Mouse (Mus musculus) cortical plate, adult 2 months (tissue): Measurements from ENCODE around the gene Hdhd3. TPM values are rescaled to one million over a fixed set of nuclear protein-coding genes. Genes with fewer than 3 reads are reported as not detected.

ENCODE experiments used
- H3K27ac ChIP-seq: fragments of 200-500 bp; 2 replicates; pipeline ENCODE4 v1.5.1; 2012; ENCODE audit warnings: low read length, control low read depth, inconsistent platforms; ENCODE audit not compliant: insufficient read depth
- H3K4me1 ChIP-seq: fragments of 200-500 bp; 2 replicates; pipeline ENCODE4 v1.6.1; 2011; ENCODE audit warnings: low read length; ENCODE audit not compliant: control insufficient read depth, insufficient read depth
- H3K4me3 ChIP-seq: fragments of 200-500 bp; 2 replicates; pipeline ENCODE4 v1.5.1; 2011; ENCODE audit warnings: mild to moderate bottlenecking, low read length, control low read depth; ENCODE audit not compliant: insufficient read depth
- CTCF ChIP-seq: fragments of 200-500 bp; IDR thresholded peaks from 2 replicates; pipeline ENCODE4 v1.5.1; 2011; ENCODE audit warnings: mild to moderate bottlenecking, control low read depth, low read length; ENCODE audit not compliant: insufficient read depth; ENCODE audit errors: extremely low read depth
- POLR2A ChIP-seq: fragments of 200-500 bp; IDR thresholded peaks from 2 replicates; pipeline ENCODE4 v1.6.1; 2011; ENCODE audit warnings: mild to moderate bottlenecking, low read length, control low read depth; ENCODE audit not compliant: insufficient read depth; ENCODE audit errors: extremely low read depth
- polyA plus RNA-seq: library from polyadenylated mRNA; depleted of rRNA; stranded (reverse); fragments of >200 nt; gene quantifications from 2 replicates; pipeline ENCODE4 v1.2.3, GENCODE M21; 2012; rRNA removed

Gene Hdhd3
- polyA plus RNA-seq, 1 experiment: 7.6 TPM

GRCm38 (mm10) chr4:62463124-62463523, 40.1 kb downstream of the Hdhd3 start:
- H3K4me3 ChIP-seq: no peak overlapping the region
- no peak for TF ChIP-seq CTCF
- no peak for TF ChIP-seq POLR2A
- no peak overlapping the region for H3K27ac ChIP-seq

DNA sequence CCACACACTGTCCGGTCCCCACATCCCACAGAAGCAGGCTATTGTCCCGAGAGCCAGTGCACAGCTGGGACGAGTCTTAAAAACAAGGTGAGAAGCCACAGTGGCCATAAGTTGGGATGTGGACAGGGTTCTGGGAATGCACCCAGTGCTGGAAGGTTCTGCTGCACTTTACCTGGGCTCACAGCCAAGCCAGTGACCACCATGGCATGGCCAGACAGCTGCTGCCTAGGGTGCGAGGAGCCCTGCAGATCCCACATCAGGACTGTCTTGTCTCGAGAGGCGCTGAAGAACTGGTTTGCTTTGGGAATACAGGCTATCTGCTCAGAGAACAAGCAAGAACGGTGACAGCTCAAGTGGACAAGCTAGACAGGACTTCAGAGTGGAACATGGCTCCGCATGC, 42.9 kb downstream of the Hdhd3 start:
- Histone ChIP-seq H3K27ac (no peak overlapping the region), H3K4me3 (no peak overlapping the region), H3K4me1 (peaks cover 2% of the 10 kb centered on the region; the same call in 1 of the 2 replicates)
- TF ChIP-seq CTCF: no peak
- no peak for TF ChIP-seq POLR2A

More at GRCm38 (mm10) chr4:62463124-62463523, 40.1 kb downstream of the Hdhd3 start:
- H3K4me1 ChIP-seq: peaks cover 2% of the 10 kb centered on the region; the same call in 1 of the 2 replicates

DNA sequence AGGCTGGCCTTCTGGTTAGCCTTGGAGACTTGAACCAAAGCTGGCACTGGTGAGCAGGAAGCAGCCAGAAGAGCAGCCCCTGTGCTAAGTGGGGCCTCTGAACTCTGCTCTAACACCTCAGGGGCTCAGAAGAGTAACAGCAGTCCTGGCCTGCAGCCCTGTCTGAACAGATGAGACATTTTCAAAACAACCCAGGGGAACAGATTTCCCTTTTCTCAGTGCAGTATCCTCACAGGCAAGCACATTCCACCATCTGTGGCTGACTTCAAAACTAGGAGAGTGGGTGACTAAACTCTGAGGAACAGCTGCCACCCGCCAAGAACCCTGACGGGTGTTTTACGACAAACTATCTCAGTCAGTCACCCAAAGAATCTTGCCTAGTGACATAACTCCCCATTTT, 44.2 kb downstream of the Hdhd3 start:
- no peak overlapping the region for H3K27ac ChIP-seq
- peaks cover 2% of the 10 kb centered on the region; the same call in 1 of the 2 replicates for H3K4me1 ChIP-seq
- no peak for TF ChIP-seq CTCF
- no peak for TF ChIP-seq POLR2A
- no peak overlapping the region for H3K4me3 ChIP-seq

DNA sequence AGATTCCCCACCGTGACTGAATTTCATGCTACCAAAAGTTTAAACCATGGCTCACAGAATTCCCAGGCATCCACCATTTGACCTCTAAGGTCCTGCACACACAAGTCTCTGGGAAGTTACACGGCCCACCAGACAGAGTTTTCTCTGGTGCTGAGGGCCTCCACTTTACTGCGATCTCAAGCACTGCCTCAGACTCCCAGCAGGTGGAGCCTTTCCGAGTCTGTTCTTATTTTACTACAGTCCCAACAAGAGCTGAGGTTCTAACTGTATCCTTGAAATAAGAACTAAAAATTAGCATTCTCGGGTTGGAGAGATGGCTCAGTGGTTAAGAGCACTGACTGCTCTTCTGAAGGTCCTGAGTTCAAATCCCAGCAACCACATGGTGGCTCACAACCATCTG, 48.3 kb downstream of the Hdhd3 start:
- H3K4me1 ChIP-seq: peaks cover 2% of the 10 kb centered on the region; the same call in 1 of the 2 replicates
- H3K27ac ChIP-seq: no peak overlapping the region
- no peak overlapping the region for H3K4me3 ChIP-seq
- TF ChIP-seq POLR2A (no peak), CTCF (peak; percentile 57)

Other genes with a start within 250 kb of the Hdhd3 start
- gene Slc31a2, start 240.9 kb downstream of the Hdhd3 start, polyA plus RNA-seq: 11.8 and 12.8 TPM in 2 replicates
- 26.1 and 27.2 TPM in 2 replicates for gene Fkbp15, start 142.9 kb downstream of the Hdhd3 start, polyA plus RNA-seq
- gene Slc31a1, start 142.7 kb downstream of the Hdhd3 start, polyA plus RNA-seq: 17.1 and 18.1 TPM in 2 replicates
- 47.8 and 48.3 TPM in 2 replicates for gene Cdc26, start 94.8 kb downstream of the Hdhd3 start, polyA plus RNA-seq
- gene Prpf4, start 94.7 kb downstream of the Hdhd3 start, polyA plus RNA-seq: 14.3 and 16.5 TPM in 2 replicates
- gene Rnf183, start 68.2 kb downstream of the Hdhd3 start, polyA plus RNA-seq: 0.09 and 0.15 TPM in 2 replicates
- 6.1 and 8.3 TPM in 2 replicates for gene Wdr31, start 32.6 kb downstream of the Hdhd3 start, polyA plus RNA-seq
- gene Bspry, start 23.4 kb downstream of the Hdhd3 start, polyA plus RNA-seq: 0.58 and 0.62 TPM in 2 replicates
- 36.0 and 38.0 TPM in 2 replicates for gene Alad, start 16.5 kb upstream of the Hdhd3 start, polyA plus RNA-seq
- 26.0 TPM in 2 replicates for gene Pole3, start 21.6 kb upstream of the Hdhd3 start, polyA plus RNA-seq
- 0.11 and 0.25 TPM in 2 replicates for gene 4933430I17Rik, start 21.9 kb upstream of the Hdhd3 start, polyA plus RNA-seq
- gene Rgs3, start 56.4 kb upstream of the Hdhd3 start, polyA plus RNA-seq: 35.7 and 40.2 TPM in 2 replicates